Mouse (Mus musculus) ES-Bruce4 (cell line): ENCODE results near the gene Ndufaf2. TPM values are rescaled to one million over a fixed set of nuclear protein-coding genes. Genes with fewer than 3 reads are reported as not detected.

Experiments used
- H3K27ac ChIP-seq: 2 replicates; pipeline ENCODE4 v1.5.1; 2012; ENCODE audit warnings: low read length, inconsistent platforms; ENCODE audit not compliant: insufficient read depth
- H3K27me3 ChIP-seq: 2 replicates; pipeline ENCODE4 v1.6.1; 2012; ENCODE audit warnings: mild to moderate bottlenecking, low read length, inconsistent platforms; ENCODE audit not compliant: control insufficient read depth, poor library complexity, insufficient read depth, severe bottlenecking
- H3K36me3 ChIP-seq: 2 replicates; pipeline ENCODE4 v1.6.1; 2012; ENCODE audit warnings: inconsistent platforms, mild to moderate bottlenecking, low read length, moderate library complexity; ENCODE audit not compliant: control insufficient read depth, poor library complexity, insufficient read depth, severe bottlenecking
- H3K4me1 ChIP-seq: one replicate; pipeline ENCODE4 v1.8.1; 2011; ENCODE audit warnings: low read length; ENCODE audit not compliant: control insufficient read depth, insufficient read depth
- H3K4me3 ChIP-seq: 2 replicates; pipeline ENCODE4 v1.5.1; 2011; ENCODE audit warnings: low read depth, mild to moderate bottlenecking, low read length
- H3K9ac ChIP-seq: 2 replicates; pipeline ENCODE4 v1.6.1; 2012; ENCODE audit warnings: low read depth, mild to moderate bottlenecking, inconsistent platforms; ENCODE audit not compliant: poor library complexity, severe bottlenecking
- H3K9me3 ChIP-seq: replicated peaks from 2 replicates; pipeline ENCODE4 v1.6.1; 2012; ENCODE audit warnings: mild to moderate bottlenecking, low read length, inconsistent platforms; ENCODE audit not compliant: control insufficient read depth, poor library complexity, insufficient read depth, severe bottlenecking
- CTCF ChIP-seq: IDR thresholded peaks from one replicate; pipeline ENCODE4 v1.8.1; 2011; ENCODE audit warnings: low read depth, low read length
- EP300 ChIP-seq: IDR thresholded peaks from 2 replicates; pipeline ENCODE4 v1.6.1; 2011; ENCODE audit warnings: low read depth, low read length; ENCODE audit not compliant: insufficient read depth
- POLR2A ChIP-seq: IDR thresholded peaks from one replicate; pipeline ENCODE4 v1.8.1; 2011; ENCODE audit warnings: low read length; ENCODE audit not compliant: insufficient read depth
- polyA plus RNA-seq: library from polyadenylated mRNA; stranded (reverse); fragments of >200 nt; gene quantifications from 2 replicates; pipeline ENCODE4 v1.2.4, GENCODE M21; 2011; ENCODE audit warnings: low read depth; ENCODE audit not compliant: missing spikeins, insufficient read depth, insufficient read length

Ndufaf2 gene
- polyA plus RNA-seq, 1 experiment = 103 TPM

- no peaks in the 10 kb centered on the region for H3K27me3 ChIP-seq
- H3K4me3 ChIP-seq = no peak overlapping the region
- no peak overlapping the region; the same call in 1 of the 2 replicates for H3K27ac ChIP-seq
- peaks cover 22% of the 10 kb centered on the region for H3K36me3 ChIP-seq
- peak overlapping the region; percentile 54 for H3K9ac ChIP-seq
- H3K4me1 ChIP-seq = peaks cover 1% of the 10 kb centered on the region
- no peaks in the 10 kb centered on the region for H3K9me3 ChIP-seq
- TF ChIP-seq POLR2A (no peak), EP300 (no peak), CTCF (no peak)
These were observed 112.8 kb downstream of the Ndufaf2 start for GRCm38 (mm10) chr13:108045646-108046045.

GRCm38 (mm10) chr13:108044222-108044941, 114.0 kb downstream of the Ndufaf2 start, which contains the start of gene Smim15:
TSS of gene Smim15 (plus strand) at chr13:108044446.
- Histone ChIP-seq H3K4me3 (peak within 1 kb of the TSS; percentile 100), H3K4me1 (peaks cover 4% of the 10 kb centered on the region), H3K27ac (peak within 1 kb of the TSS; percentile 80), H3K27me3 (no peaks in the 10 kb centered on the region), H3K9ac (peak within 1 kb of the TSS; percentile 89), H3K9me3 (no peaks in the 10 kb centered on the region), H3K36me3 (peaks cover 22% of the 10 kb centered on the region)
- TF ChIP-seq POLR2A (peak; percentile 78), CTCF (no peak), EP300 (no peak)

GRCm38 (mm10) chr13:108043431-108044221, 114.8 kb downstream of the Ndufaf2 start:
- H3K4me3 ChIP-seq = peak overlapping the region; percentile 100
- H3K36me3 ChIP-seq = peaks cover 21% of the 10 kb centered on the region
- no peak for TF ChIP-seq POLR2A
- TF ChIP-seq EP300 = no peak
- TF ChIP-seq CTCF = no peak
- peaks cover 4% of the 10 kb centered on the region for H3K4me1 ChIP-seq
- H3K27ac ChIP-seq = peak overlapping the region; percentile 80
- peak overlapping the region; percentile 89 for H3K9ac ChIP-seq
- H3K27me3 ChIP-seq = no peaks in the 10 kb centered on the region
- H3K9me3 ChIP-seq = no peaks in the 10 kb centered on the region

- H3K4me1 ChIP-seq = peaks cover 4% of the 10 kb centered on the region
- no peaks in the 10 kb centered on the region for H3K9me3 ChIP-seq
- no peak overlapping the region for H3K27ac ChIP-seq
- peaks cover 6% of the 10 kb centered on the region for H3K36me3 ChIP-seq
- no peak overlapping the region for H3K9ac ChIP-seq
- no peak for TF ChIP-seq POLR2A
- peak; percentile 83 for TF ChIP-seq CTCF
- TF ChIP-seq EP300 = 0 out of 2 replicates have a peak, but pooled peaks have one; percentile 58
- no peaks in the 10 kb centered on the region for H3K27me3 ChIP-seq
- no peak overlapping the region for H3K4me3 ChIP-seq
These were observed 117.1 kb downstream of the Ndufaf2 start for GRCm38 (mm10) chr13:108041358-108041757.

- TF ChIP-seq POLR2A (no peak), CTCF (no peak), EP300 (no peak)
- H3K9ac ChIP-seq = no peak overlapping the region
- H3K4me3 ChIP-seq = no peak overlapping the region
- no peaks in the 10 kb centered on the region for H3K27me3 ChIP-seq
- no peak overlapping the region for H3K27ac ChIP-seq
- no peaks in the 10 kb centered on the region for H3K9me3 ChIP-seq
- H3K36me3 ChIP-seq = peaks cover 5% of the 10 kb centered on the region; the same call in 1 of the 2 replicates
- peaks cover 2% of the 10 kb centered on the region for H3K4me1 ChIP-seq
These were observed 118.0 kb downstream of the Ndufaf2 start for GRCm38 (mm10) chr13:108040451-108040850.

GRCm38 (mm10) chr13:108039902-108040301, 118.5 kb downstream of the Ndufaf2 start:
- Histone ChIP-seq H3K4me3 (no peak overlapping the region), H3K4me1 (peaks cover 2% of the 10 kb centered on the region), H3K9me3 (no peaks in the 10 kb centered on the region), H3K27ac (no peak overlapping the region), H3K9ac (no peak overlapping the region), H3K27me3 (no peaks in the 10 kb centered on the region), H3K36me3 (peaks cover 5% of the 10 kb centered on the region; the same call in 1 of the 2 replicates)
- TF ChIP-seq POLR2A (no peak), EP300 (no peak), CTCF (no peak)
